Mouse (Mus musculus) testis, adult 2 months (tissue): ENCODE data around the gene Ucn.

ENCODE experiments used
- CTCF ChIP-seq: fragments of 200-500 bp; IDR thresholded peaks from 2 replicates; pipeline ENCODE4 v1.5.1; 2012; ENCODE audit warnings: low read depth, mild to moderate bottlenecking, inconsistent platforms, low read length, moderate library complexity; ENCODE audit not compliant: control insufficient read depth, insufficient read depth, insufficient replicate concordance
- POLR2A ChIP-seq: fragments of 200-500 bp; IDR thresholded peaks from 2 replicates; pipeline ENCODE4 v1.6.1; 2012; ENCODE audit warnings: low read depth, mild to moderate bottlenecking, inconsistent platforms, low read length, moderate library complexity; ENCODE audit not compliant: control insufficient read depth

DNA sequence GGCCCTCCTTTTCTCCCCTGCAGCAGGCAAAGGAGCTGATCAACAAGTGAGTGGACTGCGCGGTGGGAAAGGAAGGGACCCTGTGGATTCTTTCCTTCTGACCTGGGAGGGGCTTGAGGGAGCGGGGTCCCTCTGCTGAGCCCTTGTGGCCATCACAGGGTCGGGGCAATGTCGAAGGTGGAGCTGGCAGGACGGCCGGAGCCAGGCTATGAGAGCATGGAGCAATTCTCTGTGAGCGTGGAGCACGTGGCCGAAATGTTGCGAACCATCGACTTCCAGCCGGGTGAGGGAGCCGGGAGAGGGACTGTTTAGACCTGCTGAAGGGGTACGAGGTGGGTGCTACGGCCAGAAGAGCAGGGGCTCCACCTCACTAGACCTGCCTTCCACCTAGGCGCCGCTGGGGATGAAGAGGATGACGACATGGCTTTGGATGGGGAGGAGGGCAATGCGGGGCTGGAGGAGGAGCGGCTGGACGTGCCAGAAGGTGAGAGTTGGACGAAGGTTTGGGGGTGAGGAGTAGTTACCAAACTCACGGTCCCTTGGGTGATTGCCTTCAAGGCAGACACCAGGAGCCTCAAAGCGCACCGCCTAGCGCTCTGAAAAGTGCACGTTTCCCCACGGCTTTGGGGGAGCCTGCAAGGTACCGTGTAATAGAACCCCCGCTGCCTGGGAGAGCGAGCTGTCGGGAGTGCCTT is 1.8 kb downstream of the Ucn start:
- TF ChIP-seq POLR2A, result no peak
- TF ChIP-seq CTCF, result no peak
